ENCODE assay signal across 22 mouse cellular contexts in genomic region chr4:139158350-139158749, GRCm38 (mm10). TPM values are rescaled to one million over a fixed set of nuclear protein-coding genes. Genes with fewer than 3 reads are reported as not detected.
DNase-seq lines count a peak whose midpoint lies in the region; ATAC-seq and TF ChIP-seq lines count a peak whose summit lies in the region.
"Had no signal": no experiment of that assay in that cellular context is flagged by ENCODE, and none has a peak within 500 bp of the region (broad histone marks: within the 10 kb centered on the region; RNA-seq: fewer than 3 reads in every experiment).

No protein-coding gene starts in this region.

- H3K4me2 ChIP-seq in lung, embryonic 15.5 days, result peak overlapping the region; percentile 31
- H3K4me2 ChIP-seq in intestine, postnatal 0 days (replicated peaks; ENCODE audit: low read depth), result peak overlapping the region; percentile 17; the same call in 1 of the 2 replicates
- 0 out of 2 replicates have a peak overlapping the region, but pooled peaks have one; percentile 1 for H3K4me2 ChIP-seq in stomach, postnatal 0 days (replicated peaks; ENCODE audit: low read depth)
- H3K4me2 ChIP-seq: embryonic facial prominence, embryonic 15.5 days; forebrain, embryonic 15.5 days; hindbrain, embryonic 13.5 days had no signal

- no peak overlapping the region for H3K27ac ChIP-seq in lung, embryonic 15.5 days
- H3K27ac ChIP-seq in intestine, postnatal 0 days (ENCODE audit: low read depth, low read length), result no peak overlapping the region
- peak overlapping the region; percentile 26; the same call in 1 of the 2 replicates for H3K27ac ChIP-seq in stomach, postnatal 0 days (replicated peaks)
- H3K27ac ChIP-seq: embryonic facial prominence, embryonic 15.5 days; forebrain, embryonic 10.5 days; forebrain, embryonic 15.5 days; heart, embryonic 10.5 days; hindbrain, embryonic 13.5 days had no signal

- ATAC-seq in lung, embryonic 15.5 days (ENCODE audit: borderline replicate concordance, extremely low read depth, low FRiP score, low TSS enrichment), result no peak; the same call in 1 of the 2 replicates
- no peak for ATAC-seq in intestine, postnatal 0 days
- ATAC-seq in stomach, postnatal 0 days (ENCODE audit: low FRiP score, low TSS enrichment), result no peak
- ATAC-seq: forebrain, embryonic 15.5 days had no signal

- no peak for TF ChIP-seq CTCF in intestine, postnatal 0 days (IDR thresholded peaks at IDR 0.05; ENCODE audit: low read depth)
- no peak for TF ChIP-seq CTCF in stomach, postnatal 0 days (IDR thresholded peaks at IDR 0.05; ENCODE audit: low read depth)

- H3K27me3 ChIP-seq in lung, embryonic 15.5 days, result no peaks in the 10 kb centered on the region
- H3K27me3 ChIP-seq in intestine, postnatal 0 days (replicated peaks; ENCODE audit: control insufficient read depth, insufficient read depth, low read length), result no peaks in the 10 kb centered on the region
- no peaks in the 10 kb centered on the region for H3K27me3 ChIP-seq in stomach, postnatal 0 days (ENCODE audit: control insufficient read depth, insufficient read depth, low read length)
- H3K27me3 ChIP-seq: embryonic facial prominence, embryonic 15.5 days; forebrain, embryonic 15.5 days; hindbrain, embryonic 13.5 days had no signal

- H3K9me3 ChIP-seq in lung, embryonic 15.5 days, result no peaks in the 10 kb centered on the region
- H3K9me3 ChIP-seq in intestine, postnatal 0 days (ENCODE audit: control insufficient read depth), result no peaks in the 10 kb centered on the region
- H3K9me3 ChIP-seq in stomach, postnatal 0 days (ENCODE audit: control insufficient read depth, low read length), result no peaks in the 10 kb centered on the region
- H3K9me3 ChIP-seq: embryonic facial prominence, embryonic 15.5 days; forebrain, embryonic 10.5 days; forebrain, embryonic 15.5 days; heart, embryonic 10.5 days; hindbrain, embryonic 13.5 days had no signal

- H3K9ac ChIP-seq in lung, embryonic 15.5 days, result no peak overlapping the region
- no peak overlapping the region for H3K9ac ChIP-seq in intestine, postnatal 0 days (ENCODE audit: low read depth, low read length)
- H3K9ac ChIP-seq in stomach, postnatal 0 days (ENCODE audit: low read length), result no peak overlapping the region
- H3K9ac ChIP-seq: embryonic facial prominence, embryonic 15.5 days; forebrain, embryonic 15.5 days; hindbrain, embryonic 13.5 days had no signal

- TF ChIP-seq EP300 in stomach, postnatal 0 days (optimal IDR thresholded peaks at IDR 0.05), result no peak

- H3K4me3 ChIP-seq in lung, embryonic 15.5 days, result no peak overlapping the region
- H3K4me3 ChIP-seq in intestine, postnatal 0 days (ENCODE audit: low read depth, low read length), result no peak overlapping the region
- H3K4me3 ChIP-seq in stomach, postnatal 0 days (ENCODE audit: low read depth, low read length), result no peak overlapping the region
- H3K4me3 ChIP-seq: embryonic facial prominence, embryonic 15.5 days; erythroblast, embryonic 14.5 days; forebrain, embryonic 10.5 days; forebrain, embryonic 15.5 days; heart, embryonic 10.5 days; hindbrain, embryonic 13.5 days had no signal

- H3K36me3 ChIP-seq in lung, embryonic 15.5 days, result no peaks in the 10 kb centered on the region
- H3K36me3 ChIP-seq in intestine, postnatal 0 days (ENCODE audit: control insufficient read depth, insufficient read depth), result no peaks in the 10 kb centered on the region
- H3K36me3 ChIP-seq in stomach, postnatal 0 days (ENCODE audit: control insufficient read depth, insufficient read depth, low read length), result no peaks in the 10 kb centered on the region
- H3K36me3 ChIP-seq: embryonic facial prominence, embryonic 15.5 days; forebrain, embryonic 10.5 days; forebrain, embryonic 15.5 days; heart, embryonic 10.5 days; hindbrain, embryonic 13.5 days had no signal

- no peak for DNase-seq in lung, postnatal 25 days (ENCODE audit: low spot score)
- peak; percentile 26 to 46 for DNase-seq in lung, postnatal 4 days
- DNase-seq in stomach, postnatal 0 days (ENCODE audit: low spot score), result no peak
- no peak for DNase-seq in thymus, postnatal 25 days
- no peak for DNase-seq in kidney, adult 18-20 months
- DNase-seq: adrenal gland, postnatal 10 days; cerebellum, adult 11 months; cerebellum, adult 8-10 months; cerebellum, postnatal 14 days; embryo, embryonic 11 days; gastrocnemius, postnatal 10 days; heart, adult 18-20 months; heart, postnatal 10 days; heart, postnatal 4 days had no signal

- peaks cover 12% of the 10 kb centered on the region for H3K4me1 ChIP-seq in lung, embryonic 15.5 days
- H3K4me1 ChIP-seq in intestine, postnatal 0 days (replicated peaks; ENCODE audit: control insufficient read depth, insufficient read depth, low read length), result no peaks in the 10 kb centered on the region
- no peaks in the 10 kb centered on the region for H3K4me1 ChIP-seq in stomach, postnatal 0 days (replicated peaks; ENCODE audit: control insufficient read depth, insufficient read depth)
- H3K4me1 ChIP-seq: forebrain, embryonic 10.5 days; forebrain, embryonic 15.5 days; heart, embryonic 10.5 days; hindbrain, embryonic 13.5 days had no signal

- WGBS in lung, embryonic 15.5 days, result 35% methylated on average over 14 of the region's 14 CpGs
- WGBS in intestine, postnatal 0 days, result 49% methylated on average over 14 of the region's 14 CpGs
- 37% methylated on average over 14 of the region's 14 CpGs for WGBS in stomach, postnatal 0 days

RNA-seq across cellular contexts. Expression of gene Minos1, which starts 27.4 kb away (rescaled TPM):
- polyA plus RNA-seq in lung, embryonic 15.5 days (2015; fragmentation: Nextera tagmentation; extraction: Ambion mirVana), result 517 and 528 TPM in 2 replicates
- 820 and 852 TPM in 2 replicates for polyA plus RNA-seq in intestine, postnatal 0 days (2015; fragmentation: Nextera tagmentation; extraction: Ambion mirVana)
- polyA plus RNA-seq in stomach, postnatal 0 days (2015; fragmentation: Nextera tagmentation; extraction: Ambion mirVana), result 569 and 588 TPM in 2 replicates

RNA-seq across cellular contexts. Expression of gene Capzb, which starts 34.3 kb away (rescaled TPM):
- polyA plus RNA-seq in lung, embryonic 15.5 days (2015; fragmentation: Nextera tagmentation; extraction: Ambion mirVana), result 454 and 467 TPM in 2 replicates
- polyA plus RNA-seq in intestine, postnatal 0 days (2015; fragmentation: Nextera tagmentation; extraction: Ambion mirVana), result 299 and 306 TPM in 2 replicates
- polyA plus RNA-seq in stomach, postnatal 0 days (2015; fragmentation: Nextera tagmentation; extraction: Ambion mirVana), result 341 and 344 TPM in 2 replicates

Comparison
In these comparisons a context has a peak if more than half of its experiments do, and no peak if none do; other contexts are left out.
1. DNase-seq: peak in lung, postnatal 4 days (2 of 2); none in lung, postnatal 25 days (single experiment), stomach, postnatal 0 days (single experiment), thymus, postnatal 25 days (single experiment) and kidney, adult 18-20 months (single experiment).
2. Peak in every context shown above with its lines, with median percentiles within 50 percentile points of each other: H3K4me2 ChIP-seq.